Mouse (Mus musculus) thymus, adult 2 months (tissue): ENCODE results near the gene Chd6.

ENCODE experiments used
- CTCF ChIP-seq: fragments of 200-500 bp; IDR thresholded peaks from 2 replicates; pipeline ENCODE4 v1.5.1; 2012; ENCODE audit warnings: mild to moderate bottlenecking, control low read depth, low read length, moderate library complexity, borderline replicate concordance; ENCODE audit not compliant: control insufficient read depth, poor library complexity, insufficient read depth; ENCODE audit errors: extremely low read depth
- POLR2A ChIP-seq: fragments of 200-500 bp; IDR thresholded peaks from 2 replicates; pipeline ENCODE4 v1.6.1; 2012; ENCODE audit warnings: mild to moderate bottlenecking, low read length, control low read depth, moderate library complexity; ENCODE audit not compliant: control insufficient read depth, poor library complexity, insufficient read depth; ENCODE audit errors: extremely low read depth

DNA sequence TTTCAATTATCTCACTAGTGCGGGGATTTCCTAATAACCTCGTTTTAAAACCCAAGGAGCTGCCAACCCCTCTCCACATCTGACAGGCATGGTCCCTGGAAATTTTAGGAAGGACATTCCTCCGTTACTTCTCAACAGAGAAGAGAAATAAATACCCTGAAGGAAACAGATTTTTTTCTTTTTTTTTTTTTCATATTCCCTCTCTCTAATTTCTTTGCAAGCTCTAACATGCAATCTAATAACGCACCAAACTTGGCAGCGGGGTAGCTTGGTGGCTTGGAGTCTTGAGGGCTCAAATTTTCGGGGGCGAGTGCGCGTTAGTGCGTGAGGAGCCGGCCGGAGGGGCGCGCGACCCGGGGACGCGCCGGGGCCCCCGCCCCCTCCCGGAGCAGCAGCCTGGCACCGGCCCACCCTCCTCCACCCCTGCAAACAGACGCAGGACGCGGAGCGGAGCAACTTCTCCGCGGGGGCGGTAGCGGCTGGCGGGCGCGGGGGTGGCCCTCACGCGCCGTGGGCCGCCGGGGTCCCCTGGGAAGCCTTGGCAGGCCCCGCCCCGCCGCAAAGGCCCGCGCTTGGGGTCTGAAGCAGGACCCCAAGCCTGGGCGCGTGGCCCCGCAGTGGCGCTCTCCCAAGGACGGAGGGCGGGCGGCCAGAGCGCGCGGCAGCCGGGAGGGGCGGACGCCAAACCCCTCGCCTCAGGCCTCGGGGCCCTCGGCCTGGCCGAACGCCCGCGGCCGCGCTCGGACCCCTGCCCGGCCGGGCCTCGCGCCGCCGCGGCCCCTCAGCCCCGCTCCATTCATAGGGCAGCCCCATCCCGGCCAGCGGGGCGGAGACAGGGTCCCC lies 569 bp downstream of the Chd6 start:
- TF ChIP-seq POLR2A (peak; percentile 6; the same call in 1 of the 2 replicates), CTCF (0 out of 2 replicates have a peak, but pooled peaks have one; percentile 21)
